Mouse (Mus musculus) forebrain, embryonic 16.5 days (tissue): ENCODE measurements around the gene Zbtb43. TPM values are rescaled to one million over a fixed set of nuclear protein-coding genes. Genes with fewer than 3 reads are reported as not detected.

Experiments
- ATAC-seq: fragments of 200-750 bp; cut with Nextera tagmentation; 2 replicates; pipeline ENCODE4 v1.8.0; 2017; ENCODE audit warnings: mild to moderate bottlenecking, moderate library complexity
- H3K27ac ChIP-seq: fragments of 300-500 bp; sonication (generic); 2 replicates; pipeline ENCODE4 v1.5.1; 2014; ENCODE audit warnings: low read length, control low read depth
- H3K27me3 ChIP-seq: fragments of 300-500 bp; sonication (generic); replicated peaks from 2 replicates; pipeline ENCODE4 v1.6.1; 2014; ENCODE audit warnings: low read length; ENCODE audit not compliant: control insufficient read depth, insufficient read depth
- H3K36me3 ChIP-seq: fragments of 300-500 bp; sonication (generic); 2 replicates; pipeline ENCODE4 v1.6.1; 2014; ENCODE audit not compliant: control insufficient read depth, insufficient read depth
- H3K4me1 ChIP-seq: fragments of 300-500 bp; sonication (generic); replicated peaks from 2 replicates; pipeline ENCODE4 v1.6.1; 2014; ENCODE audit warnings: low read length; ENCODE audit not compliant: control insufficient read depth, insufficient read depth
- H3K4me2 ChIP-seq: fragments of 300-500 bp; sonication (generic); 2 replicates; pipeline ENCODE4 v1.6.1; 2014; ENCODE audit warnings: mild to moderate bottlenecking, low read length, control low read depth
- H3K4me3 ChIP-seq: fragments of 300-500 bp; sonication (generic); replicated peaks from 2 replicates; pipeline ENCODE4 v1.5.1; 2014; ENCODE audit warnings: mild to moderate bottlenecking, low read length, control low read depth
- H3K9ac ChIP-seq: fragments of 300-500 bp; sonication (generic); replicated peaks from 2 replicates; pipeline ENCODE4 v1.6.1; 2014; ENCODE audit warnings: low read depth, low read length, control low read depth
- H3K9me3 ChIP-seq: fragments of 300-500 bp; sonication (generic); 2 replicates; pipeline ENCODE4 v1.6.1; 2016; ENCODE audit warnings: low read length; ENCODE audit not compliant: control insufficient read depth
- WGBS: fragments of 180-500 bp; shearing (Covaris S2); extraction: QIAGEN DNeasy Blood & Tissue Kit; methylation state at CpG from one replicate; pipeline ENCODE4 v1.1.7; 2014; 5-methylcytosine and 5-hydroxymethylcytosine counted together
- polyA plus RNA-seq: library from polyadenylated mRNA; unstranded; fragments of >200 nt; fragmentation: Nextera tagmentation; extraction: Ambion mirVana; gene quantifications from 2 replicates; pipeline ENCODE4 v1.2.1, GENCODE M21; 2015

Zbtb43 gene
- polyA plus RNA-seq, 1 experiment from 2014 or later, result 32.7 TPM

- 24% methylated on average over 2 of the region's 2 CpGs for WGBS
- H3K36me3 ChIP-seq, result no peaks in the 10 kb centered on the region
- no peaks in the 10 kb centered on the region for H3K9me3 ChIP-seq
- H3K27me3 ChIP-seq, result no peaks in the 10 kb centered on the region
- no peak overlapping the region for H3K4me2 ChIP-seq
- no peak overlapping the region for H3K4me3 ChIP-seq
- no peak overlapping the region for H3K27ac ChIP-seq
- H3K4me1 ChIP-seq, result peaks cover 16% of the 10 kb centered on the region
- no peak for ATAC-seq
- H3K9ac ChIP-seq, result no peak overlapping the region
These were observed 30.0 kb downstream of the Zbtb43 start for GRCm38 (mm10) chr2:33438377-33438776.

GRCm38 (mm10) chr2:33437184-33437583 lies 31.2 kb downstream of the Zbtb43 start:
- H3K27me3 ChIP-seq, result no peaks in the 10 kb centered on the region
- H3K36me3 ChIP-seq, result no peaks in the 10 kb centered on the region
- H3K9me3 ChIP-seq, result no peaks in the 10 kb centered on the region
- WGBS, result 30% methylated on average over 11 of the region's 11 CpGs
- no peak overlapping the region for H3K4me2 ChIP-seq
- no peak overlapping the region for H3K9ac ChIP-seq
- no peak overlapping the region for H3K4me3 ChIP-seq
- ATAC-seq, result no peak
- H3K27ac ChIP-seq, result no peak overlapping the region
- H3K4me1 ChIP-seq, result peaks cover 16% of the 10 kb centered on the region

- Histone ChIP-seq H3K27me3 (no peaks in the 10 kb centered on the region), H3K27ac (no peak overlapping the region), H3K9me3 (no peaks in the 10 kb centered on the region), H3K4me3 (peak overlapping the region; percentile 14), H3K36me3 (no peaks in the 10 kb centered on the region), H3K4me1 (peaks cover 19% of the 10 kb centered on the region), H3K4me2 (peak overlapping the region; percentile 42), H3K9ac (peak overlapping the region; percentile 26; the same call in 1 of the 2 replicates)
- WGBS, result 9% methylated on average over 16 of the region's 16 CpGs
- ATAC-seq, result no peak
These were observed 32.3 kb downstream of the Zbtb43 start for GRCm38 (mm10) chr2:33436035-33436580.

- peak overlapping the region; percentile 42; the same call in 1 of the 2 replicates for H3K4me2 ChIP-seq
- no peaks in the 10 kb centered on the region for H3K27me3 ChIP-seq
- H3K4me1 ChIP-seq, result peaks cover 19% of the 10 kb centered on the region
- H3K27ac ChIP-seq, result no peak overlapping the region
- H3K9me3 ChIP-seq, result no peaks in the 10 kb centered on the region
- no peak overlapping the region for H3K4me3 ChIP-seq
- H3K9ac ChIP-seq, result no peak overlapping the region
- no peaks in the 10 kb centered on the region for H3K36me3 ChIP-seq
- WGBS, result 43% methylated on average over 8 of the region's 8 CpGs
- ATAC-seq, result no peak
These were observed 33.2 kb downstream of the Zbtb43 start for GRCm38 (mm10) chr2:33435036-33435650.

- no peaks in the 10 kb centered on the region for H3K27me3 ChIP-seq
- no peak for ATAC-seq
- 0 out of 2 replicates have a peak, but pooled peaks cover 2% of the 10 kb centered on the region for H3K36me3 ChIP-seq
- H3K4me2 ChIP-seq, result no peak overlapping the region
- H3K4me1 ChIP-seq, result peaks cover 38% of the 10 kb centered on the region
- H3K9ac ChIP-seq, result no peak overlapping the region
- WGBS, result 61% methylated on average over 5 of the region's 5 CpGs
- H3K4me3 ChIP-seq, result no peak overlapping the region
- no peaks in the 10 kb centered on the region for H3K9me3 ChIP-seq
- no peak overlapping the region for H3K27ac ChIP-seq
These were observed 35.5 kb downstream of the Zbtb43 start for GRCm38 (mm10) chr2:33432877-33433276.

- whole genome bisulfite sequencing, result under 1% methylated on average over 69 of the region's 102 CpGs
- H3K9ac ChIP-seq, result peak within 1 kb of the TSS; percentile 96
- peaks cover 39% of the 10 kb centered on the region for H3K4me1 ChIP-seq
- no peaks in the 10 kb centered on the region for H3K9me3 ChIP-seq
- H3K4me3 ChIP-seq, result peak within 1 kb of the TSS; percentile 95
- peak within 1 kb of the TSS; percentile 59 for H3K27ac ChIP-seq
- peak; percentile 77 for ATAC-seq
- H3K27me3 ChIP-seq, result no peaks in the 10 kb centered on the region
- H3K4me2 ChIP-seq, result peak within 1 kb of the TSS; percentile 91
- H3K36me3 ChIP-seq, result 0 out of 2 replicates have a peak, but pooled peaks cover 2% of the 10 kb centered on the region
These were observed 37.3 kb downstream of the Zbtb43 start, which contains the start of gene Zbtb34 for GRCm38 (mm10) chr2:33430771-33431699. Gene Zbtb34, minus strand, starts transcription at chr2:33431324.

- H3K36me3 ChIP-seq, result 0 out of 2 replicates have a peak, but pooled peaks cover 2% of the 10 kb centered on the region
- H3K4me3 ChIP-seq, result peak overlapping the region; percentile 95
- no peaks in the 10 kb centered on the region for H3K9me3 ChIP-seq
- H3K4me2 ChIP-seq, result peak overlapping the region; percentile 91
- no peaks in the 10 kb centered on the region for H3K27me3 ChIP-seq
- 9% methylated on average over 13 of the region's 13 CpGs for WGBS
- no peak for ATAC-seq
- peak overlapping the region; percentile 37; the same call in 1 of the 2 replicates for H3K27ac ChIP-seq
- peak overlapping the region; percentile 96 for H3K9ac ChIP-seq
- peaks cover 33% of the 10 kb centered on the region for H3K4me1 ChIP-seq
These were observed 38.1 kb downstream of the Zbtb43 start for GRCm38 (mm10) chr2:33430081-33430770.

- ATAC-seq, result no peak
- peak overlapping the region; percentile 91 for H3K4me2 ChIP-seq
- peak overlapping the region; percentile 2; the same call in 1 of the 2 replicates for H3K4me3 ChIP-seq
- 0 out of 2 replicates have a peak, but pooled peaks cover 2% of the 10 kb centered on the region for H3K36me3 ChIP-seq
- H3K9me3 ChIP-seq, result no peaks in the 10 kb centered on the region
- peaks cover 33% of the 10 kb centered on the region for H3K4me1 ChIP-seq
- no peaks in the 10 kb centered on the region for H3K27me3 ChIP-seq
- H3K27ac ChIP-seq, result no peak overlapping the region
- WGBS, result 45% methylated on average over 6 of the region's 6 CpGs
- no peak overlapping the region for H3K9ac ChIP-seq
These were observed 39.0 kb downstream of the Zbtb43 start for GRCm38 (mm10) chr2:33429339-33429738.
